Mouse (Mus musculus): ENCODE data around the gene Abat. TPM values are rescaled to one million over a fixed set of nuclear protein-coding genes. Genes with fewer than 3 reads are reported as not detected.
"Not testable (repeated sequence)": the region's sequence is repeated elsewhere in the genome, so short reads cannot be mapped to it uniquely, and the experiment has no call there.

Abat gene
- total RNA-seq, 1 experiment from 2014 or later, result 0.41 TPM

GRCm38 (mm10) chr16:8530018-8530417, 16.8 kb downstream of the Abat start:
- ATAC-seq (replicated peaks; ENCODE audit: low read depth, poor library complexity, severe bottlenecking), result peak; percentile 88

- no peak for ATAC-seq (replicated peaks; ENCODE audit: low read depth, poor library complexity, severe bottlenecking)
Observed at GRCm38 (mm10) chr16:8532461-8532860, 19.2 kb downstream of the Abat start.

DNA sequence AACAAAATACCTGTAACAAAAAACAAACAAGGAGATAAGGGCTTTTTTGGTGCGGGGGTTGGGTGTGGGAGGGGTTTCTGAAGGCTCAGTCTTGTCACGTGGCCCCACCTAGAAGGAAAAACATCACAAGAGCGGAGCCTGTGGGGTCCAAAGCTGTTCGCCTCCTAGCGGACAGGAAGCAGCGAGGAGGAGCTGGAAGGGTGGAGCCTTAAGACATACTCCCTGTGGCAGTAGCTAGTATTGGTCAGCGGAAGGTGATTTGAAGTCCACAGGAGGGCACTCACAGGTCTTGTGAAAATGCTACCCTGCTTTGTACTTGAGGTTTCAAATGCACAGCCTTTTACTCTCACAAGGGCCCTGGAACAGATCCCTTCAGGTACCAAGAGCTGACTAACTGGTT, 19.7 kb downstream of the Abat start:
- ATAC-seq (replicated peaks; ENCODE audit: low read depth, poor library complexity, severe bottlenecking), result no peak

DNA sequence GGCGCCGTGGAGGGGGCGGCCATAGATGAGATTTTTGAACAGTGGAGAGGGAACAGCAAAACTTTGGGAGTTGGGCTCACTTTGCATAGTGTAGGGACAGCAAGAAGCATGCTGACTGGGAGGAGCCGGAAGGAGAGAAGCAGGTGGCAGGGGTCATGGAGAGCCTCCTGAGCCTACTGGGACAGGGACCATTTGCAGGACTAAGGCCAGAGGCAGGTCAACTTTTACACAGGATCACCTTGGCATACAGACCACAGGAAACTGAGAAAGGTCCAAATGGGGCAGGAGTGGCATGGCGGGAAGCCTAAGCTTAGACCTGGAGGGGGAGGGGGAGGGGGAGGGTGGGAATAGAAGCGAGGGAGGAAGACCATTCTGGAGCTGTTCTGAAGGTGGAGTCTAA, 20.2 kb downstream of the Abat start:
- no peak for ATAC-seq (replicated peaks; ENCODE audit: low read depth, poor library complexity, severe bottlenecking)

DNA sequence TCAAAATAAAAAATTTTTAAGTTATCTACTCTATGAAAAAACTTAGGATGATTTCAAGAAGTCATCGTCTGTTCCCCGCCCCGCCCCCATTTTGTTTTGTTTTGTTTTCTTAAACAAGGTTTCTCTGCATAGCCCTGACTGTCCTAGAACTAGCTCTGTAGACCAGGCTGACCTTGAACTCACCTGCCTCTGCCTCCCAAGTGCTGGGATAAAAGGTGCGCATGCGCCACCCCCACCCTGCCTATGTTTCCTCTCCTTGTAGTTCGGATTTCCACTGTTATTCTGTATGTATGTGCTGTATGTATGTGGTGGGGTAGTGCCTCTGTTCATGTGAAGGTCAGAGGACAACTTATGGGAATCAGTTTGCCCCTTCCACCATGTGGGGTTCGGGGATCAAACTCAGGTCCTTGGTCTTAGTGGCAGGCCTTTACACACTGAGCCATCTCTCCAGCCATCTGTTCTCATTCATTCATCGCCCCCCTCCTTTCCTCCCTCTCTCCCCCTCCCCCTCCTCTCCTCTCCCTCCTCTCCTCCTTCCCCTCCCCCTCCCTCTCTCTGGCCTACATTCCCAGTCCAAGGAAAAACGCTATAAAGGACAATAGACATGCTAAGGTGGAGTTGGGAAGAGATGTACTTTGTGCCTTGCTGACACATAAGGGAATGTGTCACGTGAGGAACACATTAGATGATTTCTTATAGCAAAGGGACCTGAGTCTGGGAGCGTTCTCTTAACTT, 21.4 kb downstream of the Abat start:
- ATAC-seq (replicated peaks; ENCODE audit: low read depth, poor library complexity, severe bottlenecking), result no peak

- no peak for ATAC-seq (replicated peaks; ENCODE audit: low read depth, poor library complexity, severe bottlenecking)
Observed at GRCm38 (mm10) chr16:8535411-8535810, 22.2 kb downstream of the Abat start.

DNA sequence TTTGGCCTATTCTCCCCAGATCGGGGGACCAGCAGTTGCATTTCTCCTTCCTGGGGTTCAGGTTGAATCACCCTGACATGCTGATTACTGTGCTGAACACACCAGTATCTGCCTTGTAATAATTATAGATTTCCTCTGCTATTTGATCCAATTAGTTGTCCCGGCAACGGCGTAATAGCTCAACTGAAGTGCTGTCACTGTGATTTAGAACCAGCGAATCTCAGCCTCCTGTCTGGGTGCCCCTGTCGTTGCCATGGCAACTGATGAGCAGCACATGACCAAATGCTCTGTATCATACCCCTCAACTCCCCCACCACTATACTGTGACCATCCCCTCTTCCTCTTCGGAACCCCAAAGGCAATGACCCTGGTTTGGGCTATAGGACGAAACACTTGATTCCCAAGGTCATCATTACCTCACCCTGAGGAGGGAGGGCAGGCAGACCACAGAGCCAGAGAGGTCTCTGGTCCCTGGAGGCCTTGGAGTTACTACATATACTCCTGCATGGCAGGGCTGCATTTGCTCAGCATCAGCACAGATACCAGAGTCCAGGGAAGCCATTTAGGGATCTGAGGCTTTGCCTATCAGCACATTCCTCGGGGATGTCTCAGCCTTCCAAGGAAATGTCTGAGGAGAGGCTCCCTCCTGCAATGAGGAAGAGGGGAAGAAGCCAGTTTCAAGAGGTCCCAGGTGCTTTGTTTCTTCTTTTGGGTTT, 26.1 kb downstream of the Abat start:
- no peak for ATAC-seq (replicated peaks; ENCODE audit: low read depth, poor library complexity, severe bottlenecking)

- no peak for ATAC-seq (replicated peaks; ENCODE audit: low read depth, poor library complexity, severe bottlenecking)
Observed at GRCm38 (mm10) chr16:8540859-8541314, 27.7 kb downstream of the Abat start.

- no peak for ATAC-seq (replicated peaks; ENCODE audit: low read depth, poor library complexity, severe bottlenecking)
Observed at GRCm38 (mm10) chr16:8547836-8548235, 34.6 kb downstream of the Abat start.

DNA sequence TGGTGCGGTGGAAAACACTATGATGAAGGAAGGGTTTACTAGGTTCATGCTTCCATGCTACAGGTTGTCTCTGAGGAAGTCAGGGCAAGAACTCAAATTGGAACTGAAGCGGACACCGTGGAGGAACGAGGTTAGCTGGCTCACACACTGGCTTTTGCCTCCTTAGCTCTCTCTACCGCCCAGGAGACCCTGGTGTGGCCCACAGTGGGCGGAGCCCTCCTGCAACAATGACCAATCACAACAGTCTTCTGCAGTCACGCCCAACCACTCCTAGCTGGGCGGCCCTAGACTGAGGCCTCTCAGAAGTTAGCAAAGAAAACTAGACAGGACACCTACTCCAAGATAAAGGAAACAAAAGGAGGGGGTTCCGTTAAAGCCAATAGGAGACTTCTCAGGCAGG, 36.3 kb downstream of the Abat start:
- no peak for ATAC-seq (replicated peaks; ENCODE audit: low read depth, poor library complexity, severe bottlenecking)

DNA sequence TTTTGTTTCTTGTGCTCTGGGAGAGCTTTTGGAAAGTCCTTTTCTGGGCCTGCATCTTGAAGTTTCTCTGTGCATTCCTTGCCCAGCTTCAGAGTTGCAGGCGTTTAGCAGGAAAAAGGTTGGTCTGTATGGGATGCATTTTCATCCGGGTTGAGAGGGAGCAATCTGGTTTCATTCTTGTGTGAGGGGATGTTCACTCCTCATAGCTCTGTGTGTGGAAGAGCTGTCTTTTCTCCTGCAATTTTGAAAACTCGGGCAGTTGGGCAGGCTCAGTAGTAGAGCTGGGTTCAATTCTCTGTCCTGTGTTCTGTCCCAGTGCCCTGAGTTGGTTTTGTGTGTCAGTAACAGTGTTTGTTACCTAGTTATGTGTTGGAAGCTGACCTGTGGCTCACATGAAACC, 41.1 kb downstream of the Abat start:
- no peak for ATAC-seq (replicated peaks; ENCODE audit: low read depth, poor library complexity, severe bottlenecking)

DNA sequence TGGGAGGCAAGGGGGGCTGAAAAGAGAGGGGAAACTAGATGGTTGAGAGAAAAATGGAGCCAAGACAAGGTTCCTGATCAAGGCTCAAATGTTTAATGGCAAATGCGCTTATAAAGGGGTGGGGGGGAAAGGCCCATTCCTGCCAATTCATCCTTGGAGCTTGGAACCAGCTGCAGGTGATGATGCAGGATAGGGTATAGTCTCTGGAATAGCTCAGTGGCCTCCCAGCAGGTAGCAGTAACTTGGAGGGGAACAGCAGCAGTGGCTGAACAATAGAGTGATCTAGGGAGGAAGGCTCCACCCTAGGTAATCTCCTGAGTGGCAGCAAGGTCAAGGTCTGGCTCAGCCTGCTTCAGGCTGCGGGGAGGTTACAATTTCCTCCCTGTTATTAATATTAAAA, 41.5 kb downstream of the Abat start:
- ATAC-seq (replicated peaks; ENCODE audit: low read depth, poor library complexity, severe bottlenecking), result not testable (repeated sequence)

DNA sequence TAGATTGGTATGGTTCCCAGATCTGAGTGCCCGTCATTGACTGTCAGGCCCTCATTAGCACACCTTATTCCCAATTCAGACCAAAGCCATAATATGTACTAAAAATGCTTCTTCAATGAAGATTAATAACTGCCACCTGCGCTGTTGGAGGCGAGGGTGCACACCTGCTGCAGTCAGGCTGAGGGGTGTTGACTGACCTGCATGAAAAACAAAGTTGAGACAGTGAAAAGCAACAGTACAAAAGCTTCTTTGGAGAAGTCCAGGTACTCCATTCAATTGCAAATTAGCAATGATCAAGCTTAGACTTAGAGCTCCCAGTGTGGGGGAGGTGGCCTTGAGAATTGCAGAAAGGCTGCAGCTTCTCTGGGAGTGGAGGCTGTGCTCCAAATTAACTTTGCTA, 42.1 kb downstream of the Abat start:
- not testable (repeated sequence) for ATAC-seq (replicated peaks; ENCODE audit: low read depth, poor library complexity, severe bottlenecking)

DNA sequence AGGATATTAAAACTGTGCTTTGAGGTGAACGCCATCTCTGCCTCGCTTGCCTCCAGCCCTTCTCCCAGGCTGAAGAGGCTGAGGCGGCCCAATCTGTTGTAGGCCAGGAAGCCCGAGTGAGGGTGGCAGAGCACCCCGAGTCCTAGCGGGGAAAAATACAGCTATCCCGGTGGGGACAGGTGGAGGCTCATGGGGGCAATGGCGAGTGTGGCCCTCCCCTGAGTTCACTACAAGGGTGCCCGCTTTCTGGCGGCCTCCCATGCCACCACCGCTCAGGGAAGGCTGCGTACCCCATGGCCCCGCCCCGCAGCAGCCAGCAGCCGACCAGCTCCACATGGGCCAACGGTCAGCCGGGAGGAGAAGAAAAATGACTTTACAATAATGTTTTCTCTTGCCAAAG, 46.9 kb downstream of the Abat start:
- no peak for ATAC-seq (replicated peaks; ENCODE audit: low read depth, poor library complexity, severe bottlenecking)

DNA sequence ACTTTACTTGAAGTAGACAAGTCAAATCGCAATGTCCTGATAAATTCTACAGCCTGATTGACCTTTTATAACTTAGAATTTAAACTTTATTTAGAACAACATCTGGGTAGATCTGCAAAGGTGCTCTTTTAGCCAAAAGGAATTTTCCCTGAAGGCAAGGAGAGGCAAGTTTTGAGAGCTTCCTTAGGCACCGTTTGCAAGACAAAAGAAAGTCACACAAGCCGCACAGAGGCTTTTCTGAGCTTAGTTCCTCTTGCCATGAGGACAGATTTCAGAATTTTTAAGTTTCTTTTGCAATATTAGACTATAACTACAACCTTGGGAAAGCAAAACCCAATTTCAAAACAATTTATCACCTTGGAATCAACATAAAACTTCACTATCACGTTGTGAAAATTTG, 47.9 kb downstream of the Abat start:
- not testable (repeated sequence) for ATAC-seq (replicated peaks; ENCODE audit: low read depth, poor library complexity, severe bottlenecking)

- not testable (repeated sequence) for ATAC-seq (replicated peaks; ENCODE audit: low read depth, poor library complexity, severe bottlenecking)
Observed at GRCm38 (mm10) chr16:8561856-8562255, 48.6 kb downstream of the Abat start.

- ATAC-seq (replicated peaks; ENCODE audit: low read depth, poor library complexity, severe bottlenecking), result not testable (repeated sequence)
Observed at GRCm38 (mm10) chr16:8562827-8563226, 49.6 kb downstream of the Abat start.

- ATAC-seq (replicated peaks; ENCODE audit: low read depth, poor library complexity, severe bottlenecking), result no peak
Observed at GRCm38 (mm10) chr16:8564836-8565235, 51.6 kb downstream of the Abat start.

- no peak for ATAC-seq (replicated peaks; ENCODE audit: low read depth, poor library complexity, severe bottlenecking)
Observed at GRCm38 (mm10) chr16:8565539-8565938, 52.3 kb downstream of the Abat start.

DNA sequence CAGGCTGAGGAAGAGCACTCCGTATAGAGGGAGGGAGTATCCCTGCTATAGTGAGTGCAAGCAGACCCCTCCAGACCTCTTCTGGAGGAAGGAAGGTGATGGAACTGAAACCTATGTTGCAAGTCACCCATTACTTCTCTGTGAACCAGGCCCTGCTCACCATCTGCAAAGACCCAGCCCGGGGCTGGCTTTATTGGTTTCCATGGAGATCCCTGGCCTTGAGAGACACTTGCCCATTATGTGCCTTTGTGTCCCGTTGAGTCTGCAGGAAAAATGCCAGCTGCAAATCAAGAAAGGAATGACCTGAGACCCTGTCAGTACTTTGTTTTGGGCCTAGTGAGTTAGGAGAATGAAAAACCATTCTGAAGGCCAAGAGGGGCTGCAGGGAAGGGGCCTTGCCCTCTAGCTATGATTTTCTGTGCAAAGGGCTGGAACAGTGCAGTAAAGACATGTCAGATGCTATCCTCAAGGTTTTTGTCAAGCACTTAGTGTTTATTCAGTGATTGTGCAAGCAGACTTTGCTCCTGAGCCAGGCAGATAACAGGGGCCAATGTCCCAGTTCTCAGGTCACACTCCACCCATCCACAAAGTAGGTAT, 53.0 kb downstream of the Abat start:
- no peak for ATAC-seq (replicated peaks; ENCODE audit: low read depth, poor library complexity, severe bottlenecking)

DNA sequence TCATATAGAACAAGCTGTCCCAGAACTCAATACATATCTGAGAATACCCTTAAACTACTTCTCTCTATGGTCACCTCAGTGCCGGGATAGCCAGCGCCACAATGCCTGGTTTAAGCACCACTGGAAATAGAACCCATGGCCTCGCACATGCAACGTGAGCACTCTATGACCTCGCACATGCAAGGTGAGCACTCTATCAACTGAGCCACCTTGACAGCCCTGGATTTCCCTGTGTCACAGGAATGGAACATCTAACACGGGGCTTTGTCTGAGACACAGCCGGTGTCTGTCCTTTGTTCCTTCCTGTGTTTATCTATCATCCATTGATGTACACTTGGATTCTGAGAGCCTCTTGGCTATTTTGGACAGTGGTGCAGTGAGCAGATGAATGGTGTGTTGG, 55.7 kb downstream of the Abat start:
- ATAC-seq (replicated peaks; ENCODE audit: low read depth, poor library complexity, severe bottlenecking), result no peak

All from common myeloid progenitor, adult 5-6 weeks (primary cell).